Mouse (Mus musculus) hindbrain, embryonic 14.5 days (tissue): ENCODE measurements around the gene Mtm1. TPM values are rescaled to one million over a fixed set of nuclear protein-coding genes. Genes with fewer than 3 reads are reported as not detected.

ENCODE experiments used
- ATAC-seq: fragments of 200-750 bp; cut with Nextera tagmentation; 2 replicates; pipeline ENCODE4 v1.8.0; 2017; ENCODE audit warnings: moderate number of reproducible peaks, mild to moderate bottlenecking, moderate TSS enrichment, moderate library complexity; ENCODE audit not compliant: low FRiP score
- DNase-seq: peaks from one replicate; pipeline ENCODE4 v3.0.0-alpha.2; 2015; ENCODE audit warnings: low spot score
- H3K27ac ChIP-seq: fragments of 300-500 bp; sonication (generic); 2 replicates; pipeline ENCODE4 v1.5.1; 2014; ENCODE audit warnings: mild to moderate bottlenecking, moderate library complexity
- H3K27me3 ChIP-seq: fragments of 300-500 bp; sonication (generic); 2 replicates; pipeline ENCODE4 v1.6.1; 2014; ENCODE audit warnings: mild to moderate bottlenecking, low read length, mixed read lengths; ENCODE audit not compliant: control insufficient read depth, insufficient read depth
- H3K36me3 ChIP-seq: fragments of 300-500 bp; sonication (generic); replicated peaks from 2 replicates; pipeline ENCODE4 v1.6.1; 2014; ENCODE audit not compliant: control insufficient read depth, insufficient read depth
- H3K4me1 ChIP-seq: fragments of 300-500 bp; sonication (generic); replicated peaks from 2 replicates; pipeline ENCODE4 v1.6.1; 2014; ENCODE audit warnings: antibody characterized with exemption, low read length, mixed read lengths; ENCODE audit not compliant: control insufficient read depth, insufficient read depth
- H3K4me2 ChIP-seq: fragments of 300-500 bp; sonication (generic); replicated peaks from 2 replicates; pipeline ENCODE4 v1.6.1; 2014; ENCODE audit warnings: mild to moderate bottlenecking, moderate library complexity
- H3K4me3 ChIP-seq: fragments of 300-500 bp; sonication (generic); replicated peaks from 2 replicates; pipeline ENCODE4 v1.5.1; 2014; ENCODE audit warnings: mild to moderate bottlenecking, low read length
- H3K9ac ChIP-seq: fragments of 300-500 bp; sonication (generic); 2 replicates; pipeline ENCODE4 v1.6.1; 2014
- H3K9me3 ChIP-seq: fragments of 300-500 bp; sonication (generic); 2 replicates; pipeline ENCODE4 v1.6.1; 2016; ENCODE audit warnings: low read length; ENCODE audit not compliant: control insufficient read depth
- WGBS: fragments of 180-500 bp; shearing (Covaris S2); extraction: QIAGEN DNeasy Blood & Tissue Kit; methylation state at CpG from one replicate; pipeline ENCODE4 v1.1.7; 2014; 5-methylcytosine and 5-hydroxymethylcytosine counted together
- polyA plus RNA-seq: library from polyadenylated mRNA; unstranded; fragments of >200 nt; fragmentation: Nextera tagmentation; extraction: Ambion mirVana; gene quantifications from 2 replicates; pipeline ENCODE4 v1.2.1, GENCODE M21; 2014

Mtm1 gene
- polyA plus RNA-seq, 1 experiment from 2014 or later: 5.9 TPM

- no peaks in the 10 kb centered on the region for H3K27me3 ChIP-seq
- H3K27ac ChIP-seq: no peak overlapping the region
- H3K9ac ChIP-seq: peak overlapping the region; percentile 61
- peak overlapping the region; percentile 72 for H3K4me2 ChIP-seq
- no peaks in the 10 kb centered on the region for H3K9me3 ChIP-seq
- H3K4me1 ChIP-seq: no peaks in the 10 kb centered on the region
- ATAC-seq (peak; percentile 86), DNase-seq (no peak)
- 19% methylated on average over 24 of the region's 27 CpGs for WGBS
- H3K4me3 ChIP-seq: peak overlapping the region; percentile 50
- H3K36me3 ChIP-seq: no peaks in the 10 kb centered on the region
These were observed 4.6 kb downstream of the Mtm1 start for GRCm38 (mm10) chrX:71215113-71215708.

- ATAC-seq (no peak), DNase-seq (no peak)
- H3K4me2 ChIP-seq: no peak overlapping the region
- H3K4me1 ChIP-seq: no peaks in the 10 kb centered on the region
- no peaks in the 10 kb centered on the region for H3K27me3 ChIP-seq
- no peaks in the 10 kb centered on the region for H3K9me3 ChIP-seq
- H3K9ac ChIP-seq: no peak overlapping the region
- H3K36me3 ChIP-seq: no peaks in the 10 kb centered on the region
- WGBS: 88% methylated on average over 2 of the region's 2 CpGs
- H3K4me3 ChIP-seq: no peak overlapping the region
- no peak overlapping the region for H3K27ac ChIP-seq
These were observed 6.3 kb downstream of the Mtm1 start for GRCm38 (mm10) chrX:71216879-71217278.

GRCm38 (mm10) chrX:71218853-71219252 lies 8.3 kb downstream of the Mtm1 start:
- Histone ChIP-seq H3K4me1 (no peaks in the 10 kb centered on the region), H3K27ac (no peak overlapping the region), H3K36me3 (no peaks in the 10 kb centered on the region), H3K9me3 (no peaks in the 10 kb centered on the region), H3K27me3 (no peaks in the 10 kb centered on the region), H3K4me3 (no peak overlapping the region), H3K9ac (no peak overlapping the region), H3K4me2 (no peak overlapping the region)
- WGBS: 86% methylated on average over 3 of the region's 3 CpGs
- ATAC-seq (no peak), DNase-seq (no peak)

- no peak overlapping the region for H3K9ac ChIP-seq
- no peak overlapping the region for H3K4me2 ChIP-seq
- no peak for DNase-seq
- 71% methylated on average over 3 of the region's 3 CpGs for WGBS
- no peak overlapping the region for H3K27ac ChIP-seq
- H3K9me3 ChIP-seq: no peaks in the 10 kb centered on the region
- H3K27me3 ChIP-seq: no peaks in the 10 kb centered on the region
- H3K4me3 ChIP-seq: no peak overlapping the region
- H3K4me1 ChIP-seq: no peaks in the 10 kb centered on the region
- no peaks in the 10 kb centered on the region for H3K36me3 ChIP-seq
- no peak for ATAC-seq
These were observed 10.3 kb downstream of the Mtm1 start for GRCm38 (mm10) chrX:71220896-71221295.

DNA sequence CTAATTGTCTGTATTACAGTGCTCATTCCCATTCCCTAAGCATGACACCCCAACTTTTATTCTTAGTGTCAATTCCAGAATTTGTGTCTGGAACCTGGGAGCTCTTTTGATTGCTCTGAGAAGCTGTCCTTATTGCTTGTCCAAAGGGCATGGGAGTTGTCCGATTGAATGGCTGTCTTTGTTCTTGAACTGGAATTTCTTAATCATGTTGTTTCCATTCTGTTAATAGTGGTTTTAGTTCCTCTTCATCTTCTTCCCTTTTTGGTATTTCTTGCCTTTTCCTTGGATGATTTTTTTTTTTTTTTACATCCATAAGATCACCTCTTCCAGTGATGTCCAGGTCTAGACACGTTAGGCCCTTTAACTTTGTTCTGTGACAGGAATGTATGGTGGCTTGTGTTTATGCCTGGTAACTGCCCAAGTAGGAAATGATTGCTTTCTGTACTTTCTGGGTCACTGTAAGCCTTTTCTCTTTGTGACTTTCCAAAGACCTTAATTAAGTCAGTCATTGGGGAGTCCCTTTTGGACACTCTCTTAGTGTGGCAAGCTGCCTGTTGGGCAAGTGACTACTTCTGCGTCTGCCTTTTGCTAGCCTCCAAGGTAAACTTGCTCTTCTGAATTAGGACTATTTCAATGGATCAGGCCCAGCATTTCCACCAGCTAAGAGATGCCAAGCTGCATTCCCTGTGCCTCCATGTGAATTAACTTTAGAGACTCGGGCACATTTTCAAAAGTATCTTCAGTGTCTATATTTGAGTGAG lies 12.3 kb downstream of the Mtm1 start:
- Histone ChIP-seq H3K4me3 (no peak overlapping the region), H3K9me3 (no peaks in the 10 kb centered on the region), H3K9ac (no peak overlapping the region), H3K4me2 (no peak overlapping the region), H3K27me3 (no peaks in the 10 kb centered on the region), H3K36me3 (no peaks in the 10 kb centered on the region), H3K4me1 (no peaks in the 10 kb centered on the region), H3K27ac (no peak overlapping the region)
- DNase-seq (no peak), ATAC-seq (no peak)
- WGBS: 86% methylated on average over 4 of the region's 4 CpGs

GRCm38 (mm10) chrX:71226881-71227280 lies 16.3 kb downstream of the Mtm1 start:
- Histone ChIP-seq H3K27me3 (no peaks in the 10 kb centered on the region), H3K27ac (no peak overlapping the region), H3K4me1 (no peaks in the 10 kb centered on the region), H3K4me2 (no peak overlapping the region), H3K9ac (no peak overlapping the region), H3K4me3 (no peak overlapping the region), H3K36me3 (no peaks in the 10 kb centered on the region), H3K9me3 (no peaks in the 10 kb centered on the region)
- ATAC-seq (no peak), DNase-seq (no peak)
- WGBS: 87% methylated on average over 5 of the region's 5 CpGs

GRCm38 (mm10) chrX:71228200-71228599 lies 17.6 kb downstream of the Mtm1 start:
- DNase-seq: no peak
- H3K4me2 ChIP-seq: no peak overlapping the region
- 49% methylated on average over 3 of the region's 3 CpGs for WGBS

DNA sequence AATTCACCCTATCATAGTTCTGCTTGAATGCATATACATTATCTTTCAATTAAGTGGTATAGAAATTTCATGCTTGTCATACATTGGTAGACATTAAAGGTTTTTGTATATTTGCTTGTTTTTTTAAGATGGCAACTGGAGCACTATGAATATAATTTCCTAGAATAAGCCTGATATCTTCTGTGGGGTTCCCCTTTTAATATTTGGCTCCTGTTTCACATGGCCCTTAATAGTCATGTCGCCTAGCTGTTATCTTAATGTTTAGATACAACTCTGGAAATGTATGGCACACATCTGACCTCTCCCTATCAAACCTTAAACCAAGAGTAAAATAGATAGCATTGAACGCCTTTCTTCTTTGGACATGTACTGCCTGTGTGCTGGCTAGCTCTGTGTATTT lies 20.3 kb downstream of the Mtm1 start:
- DNase-seq (no peak), ATAC-seq (no peak)
- Histone ChIP-seq H3K4me3 (no peak overlapping the region), H3K9me3 (no peaks in the 10 kb centered on the region), H3K4me2 (no peak overlapping the region), H3K9ac (no peak overlapping the region), H3K27me3 (no peaks in the 10 kb centered on the region), H3K4me1 (no peaks in the 10 kb centered on the region), H3K27ac (no peak overlapping the region), H3K36me3 (no peaks in the 10 kb centered on the region)
- 93% methylated on average over 2 of the region's 2 CpGs for WGBS

More at GRCm38 (mm10) chrX:71228200-71228599, 17.6 kb downstream of the Mtm1 start:
- no peaks in the 10 kb centered on the region for H3K27me3 ChIP-seq
- no peak overlapping the region for H3K9ac ChIP-seq
- no peak overlapping the region for H3K4me3 ChIP-seq
- ATAC-seq: no peak
- H3K9me3 ChIP-seq: no peaks in the 10 kb centered on the region
- H3K36me3 ChIP-seq: no peaks in the 10 kb centered on the region
- H3K27ac ChIP-seq: no peak overlapping the region
- H3K4me1 ChIP-seq: no peaks in the 10 kb centered on the region

- Histone ChIP-seq H3K4me1 (no peaks in the 10 kb centered on the region), H3K36me3 (no peaks in the 10 kb centered on the region), H3K9me3 (no peaks in the 10 kb centered on the region), H3K9ac (no peak overlapping the region), H3K4me2 (no peak overlapping the region), H3K4me3 (no peak overlapping the region), H3K27me3 (no peaks in the 10 kb centered on the region), H3K27ac (no peak overlapping the region)
- DNase-seq: no peak
- ATAC-seq: no peak
- 81% methylated on average over 1 of the region's 1 CpGs for WGBS
These were observed 45.9 kb downstream of the Mtm1 start for GRCm38 (mm10) chrX:71256422-71256821.
